ENCODE assay signal across 8 mouse cellular contexts in the genomic region with DNA sequence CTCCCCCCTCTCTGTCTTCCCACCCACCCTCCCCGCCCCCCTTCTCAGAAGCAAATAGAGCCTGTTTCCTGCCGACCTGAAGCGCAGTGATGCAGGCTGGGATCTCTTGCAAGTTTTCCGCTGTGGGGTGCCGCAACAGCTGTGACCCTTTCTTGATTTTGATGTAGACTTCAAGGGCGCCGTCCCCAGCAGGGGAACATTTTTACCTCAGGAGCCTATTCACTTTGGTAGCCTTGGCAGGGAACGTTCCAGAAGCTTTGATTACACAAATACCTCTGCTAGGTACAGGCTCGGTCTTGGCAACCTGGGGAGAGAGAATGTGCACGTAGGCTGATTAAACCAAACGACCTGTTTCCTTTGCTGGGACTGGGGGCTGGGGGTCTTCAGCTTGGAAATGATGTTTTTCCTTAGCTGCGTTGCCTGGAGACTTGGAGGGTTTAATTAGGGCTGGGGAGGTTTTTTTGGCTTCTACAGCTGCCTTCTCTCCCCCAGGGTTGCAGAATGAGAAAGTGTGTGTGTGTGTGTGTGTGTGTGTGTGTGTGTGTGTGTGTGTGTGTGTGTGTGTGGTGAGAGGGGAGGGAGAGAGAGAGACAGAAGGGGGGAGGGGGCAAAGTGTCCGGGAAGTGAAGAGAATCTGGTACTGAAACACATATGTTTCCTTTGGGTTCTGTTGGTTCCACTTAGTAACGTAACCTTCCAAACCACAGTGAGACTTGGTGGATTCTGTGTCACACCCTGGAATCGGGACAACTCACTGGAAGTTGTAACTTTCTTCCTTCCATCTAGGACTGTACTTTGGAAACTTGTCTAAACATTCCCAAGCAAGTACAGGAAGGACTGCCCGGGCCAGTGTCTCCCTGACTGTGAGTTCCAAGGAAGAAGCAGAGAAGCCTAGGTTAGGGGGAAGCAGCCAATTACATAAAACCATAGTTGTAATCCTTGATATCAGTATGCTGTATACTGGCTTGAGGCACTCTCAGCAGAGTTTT.
DNase-seq lines count a peak whose midpoint lies in the region; ATAC-seq lines count a peak whose summit lies in the region.

No protein-coding gene starts in this region.

- WGBS in hindbrain, embryonic 15.5 days: 9% methylated on average over 15 of the region's 16 CpGs
- 15% methylated on average over 15 of the region's 16 CpGs for WGBS in midbrain, embryonic 10.5 days

- H3K9ac ChIP-seq in hindbrain, embryonic 15.5 days: peak overlapping the region; percentile 47

- H3K27ac ChIP-seq in hindbrain, embryonic 15.5 days (replicated peaks): peak overlapping the region; percentile 75
- peak overlapping the region; percentile 64 for H3K27ac ChIP-seq in midbrain, embryonic 10.5 days (replicated peaks)

- no peaks in the 10 kb centered on the region for H3K36me3 ChIP-seq in hindbrain, embryonic 15.5 days
- no peaks in the 10 kb centered on the region for H3K36me3 ChIP-seq in midbrain, embryonic 10.5 days

- peaks cover 12% of the 10 kb centered on the region for H3K4me1 ChIP-seq in hindbrain, embryonic 15.5 days (replicated peaks)
- H3K4me1 ChIP-seq in midbrain, embryonic 10.5 days: peaks cover 20% of the 10 kb centered on the region

- H3K9me3 ChIP-seq in hindbrain, embryonic 15.5 days: no peaks in the 10 kb centered on the region
- no peaks in the 10 kb centered on the region for H3K9me3 ChIP-seq in midbrain, embryonic 10.5 days (replicated peaks)

- H3K27me3 ChIP-seq in hindbrain, embryonic 15.5 days: no peaks in the 10 kb centered on the region
- peaks cover 7% of the 10 kb centered on the region; the same call in 1 of the 2 replicates for H3K27me3 ChIP-seq in midbrain, embryonic 10.5 days (ENCODE audit: low read depth, poor library complexity, severe bottlenecking)

- peak overlapping the region; percentile 33 for H3K4me3 ChIP-seq in hindbrain, embryonic 15.5 days
- peak overlapping the region; percentile 41 for H3K4me3 ChIP-seq in midbrain, embryonic 10.5 days

- peak; percentile 82 for ATAC-seq in hindbrain, embryonic 15.5 days (ENCODE audit: low FRiP score, low read depth)

- peak; percentile 89 for DNase-seq in ES-CJ7 (ENCODE audit: low read depth, low spot score)
- peak; percentile 66 to 71 for DNase-seq in cerebellum, postnatal 10 days
- DNase-seq in frontal cortex, postnatal 14 days (ENCODE audit: low spot score in 2 of 2): peak; percentile 39 to 43
- DNase-seq in layer of hippocampus, postnatal 14 days (ENCODE audit: low spot score in 2 of 2): peak; percentile 32 to 41
- peak; percentile 67 for DNase-seq in midbrain, embryonic 10.5 days (ENCODE audit: low spot score)
- DNase-seq in thymus, adult 18-20 months: peak; percentile 67 to 83
- DNase-seq in ovary, postnatal 14 days (ENCODE audit: low spot score): no peak

- H3K4me2 ChIP-seq in hindbrain, embryonic 15.5 days: peak overlapping the region; percentile 64
